Mouse (Mus musculus) right cerebral cortex, adult 18-20 months (tissue): ENCODE data around the gene AC131692.1.

Experiments used
- DNase-seq: peaks from one replicate; pipeline ENCODE4 v3.0.0; 2022; ENCODE audit warnings: mixed read lengths

The AC131692.1 gene

GRCm38 (mm10) chr19:6068951-6069350 is 25.3 kb upstream of the AC131692.1 start:
- DNase-seq = no peak

DNA sequence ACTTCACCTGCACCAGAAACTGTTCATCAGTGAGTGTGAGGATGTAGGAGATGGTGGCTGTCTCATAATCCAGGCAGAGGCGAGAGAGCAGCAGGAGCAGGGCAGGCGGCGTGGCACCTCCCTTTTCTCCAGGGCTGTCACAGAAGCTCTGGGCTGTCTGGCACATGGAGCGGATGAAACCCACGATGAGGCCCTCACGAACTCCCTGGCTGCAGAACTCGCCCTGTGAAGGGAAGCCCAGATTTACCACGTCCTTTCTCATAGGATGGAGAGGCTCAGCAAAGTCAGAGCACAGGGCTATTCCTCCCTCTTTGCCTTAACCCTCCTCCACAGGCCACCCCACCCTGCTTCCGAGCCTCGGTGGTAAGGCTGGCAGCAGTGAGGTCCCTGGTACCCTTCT is 24.4 kb upstream of the AC131692.1 start:
- DNase-seq = no peak

DNA sequence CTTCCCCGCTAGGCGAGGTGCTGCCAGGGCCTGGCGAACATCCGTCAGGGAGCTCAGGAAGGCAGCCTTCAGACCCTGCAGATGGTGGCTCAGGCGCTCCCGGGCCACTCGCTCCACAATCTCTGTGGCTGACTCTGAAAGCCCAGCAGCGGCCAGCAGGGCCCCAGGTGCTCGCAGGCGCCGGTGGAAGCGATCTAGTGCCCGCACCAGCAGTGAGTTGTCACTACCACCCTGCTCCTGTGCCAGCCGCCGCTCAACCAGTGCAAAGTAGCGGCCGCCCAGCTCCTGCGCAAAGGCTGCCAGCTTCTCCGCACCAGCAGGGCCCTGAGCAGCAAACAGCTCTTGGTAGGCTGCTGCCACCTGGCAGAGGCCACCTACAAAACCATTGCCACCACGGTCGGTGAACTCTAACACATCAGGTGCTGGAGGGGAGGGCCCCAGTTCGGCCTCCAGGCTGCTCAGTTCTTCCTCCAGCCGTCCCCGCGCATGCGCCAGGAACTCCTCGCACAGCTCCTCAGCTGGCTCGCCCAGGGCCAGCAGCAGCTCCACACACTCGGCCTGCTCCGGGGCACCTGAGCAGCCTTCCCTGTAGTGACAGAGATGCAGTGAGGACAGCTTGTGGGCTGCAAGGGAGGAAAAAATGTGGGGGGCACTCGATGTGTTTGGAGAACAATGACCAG is 23.5 kb upstream of the AC131692.1 start:
- DNase-seq = no peak

DNA sequence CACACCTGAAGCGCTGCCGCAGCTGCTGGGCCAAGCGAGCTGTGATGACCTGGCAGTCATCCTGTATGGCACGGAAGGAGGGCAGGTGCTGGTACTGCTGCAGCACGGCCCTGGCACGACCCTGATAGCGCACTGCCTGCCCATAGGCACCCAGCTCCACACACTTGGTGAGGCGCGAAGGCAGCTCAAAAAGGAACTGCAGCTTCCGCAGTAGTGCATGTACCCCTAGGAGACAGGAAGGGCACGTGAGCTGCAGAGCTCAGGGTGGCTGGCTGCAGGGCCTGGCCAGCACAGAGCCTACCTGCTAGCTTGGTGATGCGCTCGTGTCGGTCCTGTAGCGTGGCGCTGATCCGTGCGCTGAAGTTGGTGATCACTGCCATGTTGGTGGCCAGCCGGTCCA is 23.0 kb upstream of the AC131692.1 start:
- no peak for DNase-seq

- no peak for DNase-seq
These were observed 20.3 kb upstream of the AC131692.1 start for GRCm38 (mm10) chr19:6073889-6074288.

DNA sequence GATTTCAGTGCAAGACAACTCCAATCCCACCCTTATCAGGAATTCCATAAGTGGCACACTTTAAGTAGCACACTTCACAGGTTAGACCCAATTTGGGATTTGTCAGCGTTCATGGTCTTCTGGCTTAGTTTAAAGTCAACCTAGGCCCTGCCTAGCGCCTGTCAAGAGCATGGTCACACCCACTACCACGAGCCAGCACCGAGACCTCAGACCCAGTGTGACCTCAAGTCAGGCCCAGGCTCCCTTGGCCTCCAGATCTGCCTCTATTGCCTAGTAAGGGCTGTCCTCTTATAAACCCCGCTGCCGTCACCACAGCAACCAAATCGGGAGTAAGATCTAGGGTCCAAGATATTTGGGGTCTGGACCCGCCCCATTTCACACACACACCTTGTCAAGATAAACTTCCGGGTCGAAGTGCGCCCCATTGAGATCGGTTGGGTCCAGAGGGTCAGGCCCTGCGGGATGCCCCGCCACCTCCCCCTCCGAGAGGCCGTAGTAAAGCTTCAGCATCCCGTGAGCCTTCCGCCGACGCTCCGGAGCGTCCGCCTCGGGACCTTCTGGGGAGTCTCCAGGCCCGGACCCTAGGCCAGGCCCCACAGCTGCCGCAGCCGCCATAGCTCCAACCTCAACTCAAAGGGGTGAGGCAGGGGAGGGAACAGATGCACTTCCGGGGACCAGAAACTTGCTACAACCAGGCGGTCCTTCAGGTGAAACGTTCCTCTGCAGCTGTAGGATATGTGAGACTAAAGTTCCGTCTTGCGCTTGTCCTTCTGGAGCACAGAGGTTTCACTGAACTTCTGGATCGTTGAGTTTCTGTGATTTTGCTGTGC is 17.4 kb upstream of the AC131692.1 start, which contains the start of gene Vps51:
Gene Vps51 (minus strand): TSS at position 668 of the 830 bp plus-strand sequence.
- peak; percentile 88 for DNase-seq

GRCm38 (mm10) chr19:6079983-6080480 is 14.2 kb upstream of the AC131692.1 start, which contains the start of gene Tmem262:
Gene Tmem262 (plus strand): TSS chr19:6080033.
- DNase-seq = no peak

DNA sequence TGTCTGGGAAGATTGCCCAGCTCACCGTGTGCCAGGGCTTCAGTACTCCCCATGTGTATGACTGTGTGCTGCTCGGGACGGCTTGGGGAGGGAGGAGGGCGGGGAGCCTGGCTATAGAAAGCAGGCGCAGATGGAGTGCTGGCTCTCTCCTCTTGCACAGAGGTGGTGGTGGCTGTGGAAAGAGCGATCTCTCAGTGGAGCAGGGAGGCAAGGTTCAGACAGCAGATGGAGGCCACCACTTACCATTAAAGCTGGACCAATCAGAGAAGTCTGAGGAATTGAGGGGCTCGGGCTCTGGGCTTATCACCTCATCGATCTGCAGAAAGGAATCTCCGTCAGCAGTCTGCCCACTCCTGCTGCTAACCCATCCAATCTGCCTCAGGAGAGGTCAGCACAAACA is 12.1 kb upstream of the AC131692.1 start, which contains the start of gene Gm28374:
Gene Gm28374 (minus strand): TSS at position 101 of the 400 bp plus-strand sequence.
- no peak for DNase-seq

DNA sequence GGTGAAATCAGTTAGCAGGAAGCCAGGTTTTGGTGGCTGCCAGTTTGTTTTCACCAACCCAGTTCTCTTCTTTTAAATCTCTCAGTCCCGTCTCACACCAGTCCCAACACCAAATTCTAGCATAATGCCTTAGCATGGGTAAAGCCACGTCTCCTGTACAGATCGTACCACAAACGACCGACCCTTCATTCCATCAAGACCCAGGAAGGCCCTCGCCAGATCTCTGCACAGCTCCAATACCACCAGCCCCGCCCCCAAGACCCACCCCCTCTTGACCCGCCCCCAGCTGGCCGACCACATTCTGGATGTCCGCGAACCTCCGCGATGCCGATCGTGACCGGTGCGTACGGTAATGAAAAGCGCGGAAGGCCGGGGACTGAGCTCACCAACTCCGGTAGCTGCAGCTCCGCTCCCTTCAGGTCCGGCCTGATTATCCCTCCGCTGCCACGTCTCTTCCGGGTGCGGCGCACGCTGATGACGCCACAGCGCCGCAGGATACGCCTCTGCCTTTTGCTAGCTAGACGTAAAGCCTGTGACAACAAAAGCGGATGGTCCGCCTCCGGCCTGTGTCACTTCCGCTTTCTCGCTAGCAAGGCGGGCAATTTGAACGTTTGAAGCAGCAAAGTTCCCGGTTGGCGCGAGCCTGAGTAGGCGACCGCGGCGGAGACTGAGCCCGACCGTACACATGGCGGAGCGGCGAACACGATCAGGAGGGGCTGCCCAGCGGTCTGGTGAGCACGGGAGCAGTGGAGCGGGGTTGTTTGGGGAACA is 9.6 kb upstream of the AC131692.1 start, which contains the start of the genes Zfpl1 and Cdca5:
Gene Zfpl1 (minus strand): TSS at position 479 of the 771 bp plus-strand sequence.
Gene Cdca5 (plus strand): TSS at position 506 of the 771 bp plus-strand sequence.
- DNase-seq = peak; percentile 98

- no peak for DNase-seq
These were observed 8.8 kb upstream of the AC131692.1 start for GRCm38 (mm10) chr19:6085417-6085879.

DNA sequence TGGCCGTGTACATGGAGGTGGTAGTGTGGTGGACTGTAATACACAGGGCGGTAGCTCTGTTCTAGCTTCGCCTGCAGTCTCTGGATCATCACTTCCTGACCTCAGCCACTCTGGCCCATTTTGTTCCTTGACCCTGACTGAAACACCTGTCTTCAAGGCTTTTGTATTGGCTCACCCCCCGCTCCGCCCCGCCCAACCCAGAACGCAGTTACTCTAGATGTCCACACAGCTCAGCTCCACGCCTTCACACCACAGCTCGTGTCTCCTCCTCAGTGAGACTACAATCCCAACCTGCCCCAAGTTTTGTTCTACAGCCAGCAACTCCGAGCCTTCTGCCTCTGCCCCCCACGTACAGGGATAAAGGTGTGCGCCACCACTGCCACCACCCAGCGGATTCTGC is 5.4 kb upstream of the AC131692.1 start:
- DNase-seq = no peak

GRCm38 (mm10) chr19:6097847-6098246 is 3.6 kb downstream of the AC131692.1 start:
- no peak for DNase-seq

DNA sequence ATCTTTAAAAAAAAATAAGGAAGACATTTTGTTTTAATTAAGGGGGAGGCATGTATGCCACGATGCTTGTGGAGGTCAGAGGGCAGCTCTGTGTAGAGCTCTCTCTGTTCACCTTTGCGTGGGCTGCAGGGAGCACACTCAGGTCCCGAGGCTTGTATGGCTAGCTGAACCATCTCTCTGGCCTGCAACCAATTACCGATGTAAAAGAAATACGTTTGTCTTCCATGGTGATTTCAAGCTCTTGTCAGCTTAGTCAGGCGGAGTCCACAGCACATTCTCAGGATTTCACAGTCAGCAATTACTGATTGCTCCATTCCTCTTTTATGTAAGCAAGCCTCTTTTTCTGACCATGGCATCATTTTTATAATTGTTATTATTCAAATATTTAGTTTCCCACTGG is 7.0 kb downstream of the AC131692.1 start:
- DNase-seq = no peak

DNA sequence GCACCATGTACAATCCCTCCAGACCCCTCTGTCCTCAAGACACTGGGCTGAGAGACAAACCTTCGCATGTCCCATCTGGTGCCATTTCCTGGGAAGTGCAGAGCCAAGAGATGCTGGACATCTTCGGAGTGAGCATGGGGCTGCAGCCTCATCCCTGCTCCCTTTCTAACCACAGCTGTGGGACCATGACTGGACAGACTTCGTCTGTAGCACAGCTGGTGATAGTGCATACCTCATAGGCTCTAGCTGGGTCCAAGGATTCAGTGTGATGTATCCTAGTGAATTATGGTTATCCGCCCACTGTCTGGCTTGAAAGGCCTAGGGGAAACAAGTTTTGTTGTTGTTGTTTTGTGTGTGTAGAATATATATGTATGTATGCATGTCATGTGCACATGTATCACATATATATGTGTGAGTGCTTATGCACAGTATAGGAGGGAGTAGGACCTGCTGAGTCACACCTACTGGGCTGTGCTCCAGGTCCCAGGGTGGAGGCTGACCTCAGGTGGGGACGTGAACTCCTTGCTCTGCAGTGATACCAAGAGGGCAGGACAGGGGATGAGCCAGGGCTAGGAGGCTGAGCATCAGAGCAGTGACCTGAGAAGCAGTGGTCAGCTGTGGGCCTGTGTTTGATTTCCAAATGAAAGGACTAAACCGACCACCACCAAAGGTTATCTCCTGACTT is 8.1 kb downstream of the AC131692.1 start:
- no peak for DNase-seq

DNA sequence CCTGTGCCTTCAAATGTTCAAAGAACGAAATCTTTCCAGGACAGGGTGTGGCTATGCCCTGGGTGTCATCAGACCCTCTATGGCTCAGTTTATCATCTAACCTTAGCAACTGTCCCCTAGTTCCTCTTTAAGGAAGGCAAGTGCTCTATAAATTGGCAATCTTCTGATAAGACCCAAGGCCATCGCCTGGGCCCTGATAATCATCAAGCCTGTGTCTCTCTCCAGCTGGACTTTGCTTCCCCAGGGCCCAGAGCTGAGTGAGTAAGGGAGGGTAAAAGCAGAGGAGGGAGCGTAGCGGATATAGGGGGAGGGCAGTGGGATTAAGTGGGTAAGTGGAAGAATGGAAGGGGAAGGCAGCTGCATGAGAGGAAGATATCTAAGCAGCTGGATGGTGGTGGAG is 10.3 kb downstream of the AC131692.1 start:
- DNase-seq = no peak

- no peak for DNase-seq
These were observed 11.4 kb downstream of the AC131692.1 start, which contains the start of gene Naaladl1 for GRCm38 (mm10) chr19:6105586-6105985. Gene Naaladl1 (plus strand): TSS chr19:6105782.

DNA sequence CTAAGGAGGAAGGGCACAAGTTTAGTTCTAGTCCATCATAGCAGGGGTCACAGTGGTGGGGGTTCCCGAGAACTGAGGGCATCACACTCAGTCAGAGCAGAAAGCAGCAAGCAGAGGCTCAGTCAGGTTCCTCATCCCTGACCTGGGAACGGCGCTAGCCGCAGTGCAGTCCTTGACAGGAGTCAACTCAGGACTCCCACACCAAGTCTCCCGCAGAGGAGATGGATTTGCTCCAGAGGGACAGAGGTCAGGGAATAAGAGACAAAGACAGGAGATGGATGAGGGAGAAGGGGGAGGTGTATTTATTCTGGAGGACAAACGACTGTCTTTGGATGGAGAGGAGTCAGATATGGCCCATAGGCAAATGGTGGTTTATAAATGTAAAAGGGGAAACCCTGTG is 18.9 kb downstream of the AC131692.1 start:
- DNase-seq = no peak

GRCm38 (mm10) chr19:6116113-6116850 is 22.1 kb downstream of the AC131692.1 start:
- DNase-seq = peak; percentile 25

DNA sequence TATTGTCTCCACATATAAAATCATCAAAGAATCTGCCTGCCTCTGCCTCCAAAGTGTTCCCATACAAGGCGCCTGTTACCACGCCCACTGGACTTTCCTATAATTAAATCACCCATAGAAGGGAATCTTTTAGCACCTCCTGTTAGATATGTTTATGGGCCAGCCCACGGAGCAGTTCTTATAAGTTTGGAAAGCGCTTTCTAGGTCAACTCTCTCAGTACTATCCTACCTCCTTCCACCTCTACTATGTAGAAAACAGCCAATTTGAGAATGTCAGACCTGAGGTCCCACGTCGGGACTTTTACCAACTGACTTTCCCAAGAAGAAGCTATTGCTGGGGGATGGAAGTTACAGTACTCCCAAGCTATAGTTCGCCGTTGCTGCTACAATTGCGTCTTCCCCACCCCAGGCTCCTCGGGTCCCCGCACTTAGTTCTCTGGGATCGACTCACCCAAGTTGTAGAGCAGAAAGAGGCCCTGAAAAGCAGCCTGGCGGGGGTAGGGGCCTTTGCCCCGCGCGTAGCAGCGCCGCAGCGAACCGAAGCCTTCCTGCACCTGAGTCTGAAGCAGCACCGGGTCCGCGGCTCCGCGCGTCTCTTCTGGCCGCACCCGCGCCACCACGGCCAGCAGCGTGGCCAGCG is 23.2 kb downstream of the AC131692.1 start:
- peak; percentile 23 for DNase-seq

DNA sequence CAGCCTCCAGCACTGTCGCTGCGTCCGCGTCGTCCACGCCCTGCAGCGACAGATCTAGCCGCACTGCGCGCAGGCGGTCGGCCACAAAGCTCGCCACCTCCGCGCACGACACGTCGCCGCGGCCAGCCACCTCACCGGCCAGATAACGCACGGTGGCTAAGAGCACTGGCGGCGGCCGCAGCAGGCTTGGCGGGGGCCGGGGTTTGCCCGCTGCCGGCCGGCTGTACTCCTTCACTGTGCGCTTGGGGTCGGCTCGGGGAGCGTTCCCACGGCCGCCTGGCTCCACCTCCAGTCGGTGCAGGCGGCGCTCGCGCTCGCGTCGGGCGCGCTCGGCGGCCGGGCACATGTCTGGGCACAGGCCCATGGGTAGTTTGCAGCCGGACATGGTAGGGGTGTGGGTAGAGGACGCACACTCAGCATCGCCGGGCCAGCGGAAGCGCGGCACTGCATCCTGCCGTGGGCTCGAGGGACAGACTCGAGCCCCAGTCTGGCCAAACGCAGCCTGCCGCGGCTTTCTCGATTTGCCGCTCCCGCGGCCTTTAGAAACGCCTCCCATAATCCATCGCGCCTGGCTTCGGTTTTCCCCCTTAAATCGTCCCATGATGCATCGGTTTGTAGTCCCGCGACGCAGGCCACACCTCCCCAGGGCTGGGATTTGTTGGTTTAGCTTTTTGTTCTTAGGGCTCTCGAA is 23.9 kb downstream of the AC131692.1 start, which contains the start of gene Sac3d1:
Gene Sac3d1 (minus strand): TSS at position 665 of the 691 bp plus-strand sequence.
- peak; percentile 92 for DNase-seq
